Mouse (Mus musculus) liver (tissue): Measurements from ENCODE around the gene Akna.
A peak's percentile ranks its signal among the peaks of the same experiment; 100 is the strongest.

Experiments used
- DNase-seq: peaks from one replicate; pipeline ENCODE4 v3.0.0-alpha.2; 2020; ENCODE audit warnings: mixed read lengths

Akna gene

GRCm38 (mm10) chr4:63382676-63383369 lies 20.3 kb downstream of the Akna start:
- peak; percentile 36 for DNase-seq

- DNase-seq, result peak; percentile 34
Measured at GRCm38 (mm10) chr4:63377483-63377882, 25.7 kb downstream of the Akna start.

GRCm38 (mm10) chr4:63375367-63375766 lies 27.8 kb downstream of the Akna start:
- DNase-seq, result no peak

- DNase-seq, result peak; percentile 92
Measured at GRCm38 (mm10) chr4:63374331-63374730, 28.8 kb downstream of the Akna start.

DNA sequence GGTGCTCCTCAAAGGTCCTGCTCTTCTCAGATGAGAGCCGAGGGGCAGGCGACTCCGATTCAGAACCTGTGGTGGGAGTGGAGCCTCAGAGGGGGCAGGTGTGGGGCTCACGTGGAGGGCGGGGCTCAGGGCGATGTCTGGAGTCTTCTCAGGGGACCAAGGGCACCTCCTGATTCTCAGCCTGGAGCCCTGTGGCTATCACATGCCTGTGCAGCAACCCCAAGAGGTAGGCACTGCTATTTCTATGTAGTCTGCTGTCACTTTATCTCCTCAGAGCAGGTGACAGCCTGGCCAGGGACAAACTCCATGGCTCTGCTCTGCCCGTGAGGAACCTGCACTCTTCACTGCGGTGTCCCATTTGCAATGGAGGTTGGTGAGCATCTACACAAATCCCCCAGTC lies 29.8 kb downstream of the Akna start:
- DNase-seq, result peak; percentile 75

DNA sequence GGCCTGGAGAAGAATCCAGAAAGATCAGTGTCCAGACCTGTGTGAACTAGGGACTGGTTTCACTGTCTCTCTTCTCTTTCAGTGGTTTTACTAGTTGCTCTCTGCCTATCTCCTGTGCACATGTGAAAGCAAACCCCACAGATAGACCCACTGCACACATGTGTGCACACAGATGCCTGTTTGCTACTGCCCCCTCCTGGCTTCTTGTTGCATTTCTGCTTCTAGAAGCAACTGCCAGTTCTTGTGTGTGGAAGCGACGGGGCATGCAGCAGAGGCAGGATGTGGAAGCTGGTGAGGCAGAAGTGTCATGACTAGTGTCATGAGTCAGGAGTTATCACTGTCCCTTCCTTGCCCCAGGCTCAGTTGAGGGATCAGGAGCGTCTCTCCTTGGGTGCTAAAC lies 31.3 kb downstream of the Akna start:
- DNase-seq, result peak; percentile 79

DNA sequence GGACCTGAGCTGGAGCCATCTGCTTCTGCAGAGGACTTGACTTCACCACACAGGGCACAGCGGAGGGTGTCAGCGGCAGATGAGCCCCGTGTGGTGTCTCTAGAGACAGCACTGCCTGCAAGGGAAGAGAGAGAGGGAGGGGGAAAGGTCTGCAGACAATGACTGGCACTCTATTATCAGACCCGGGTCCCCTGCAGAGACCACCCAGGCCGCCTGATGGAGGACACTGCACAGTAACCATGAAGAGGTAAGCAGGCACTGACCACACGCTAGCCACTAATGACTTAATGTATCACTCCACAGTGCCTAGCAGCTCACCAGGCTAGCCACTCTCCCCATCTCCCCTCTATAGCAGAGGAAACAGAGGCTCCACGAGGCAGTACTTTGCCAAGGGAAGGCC lies 32.3 kb downstream of the Akna start:
- DNase-seq, result no peak

DNA sequence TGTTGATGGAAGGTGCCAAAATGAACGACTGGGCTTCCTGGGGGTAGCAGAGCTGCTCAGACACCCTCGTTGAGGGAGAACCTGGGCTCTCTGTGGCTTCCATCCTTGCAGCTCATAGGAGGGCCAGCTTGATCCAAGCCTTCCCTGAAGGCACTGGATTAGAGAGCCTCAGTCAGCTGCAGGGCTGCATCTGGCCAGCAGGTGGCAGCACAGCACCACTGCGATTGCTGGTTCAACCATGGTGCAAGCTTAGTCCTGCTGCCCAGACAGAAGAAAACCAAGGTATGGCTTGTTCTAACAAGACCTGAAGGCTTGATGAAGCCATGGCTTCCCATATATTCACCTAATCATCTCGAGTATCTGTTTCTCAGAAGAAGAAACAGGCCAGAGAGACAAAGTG lies 34.6 kb downstream of the Akna start:
- peak; percentile 85 for DNase-seq

GRCm38 (mm10) chr4:63362150-63362549 lies 41.0 kb downstream of the Akna start, which contains the start of gene Orm2:
Gene Orm2, plus strand, starts transcription at chr4:63362449.
- DNase-seq, result no peak

DNA sequence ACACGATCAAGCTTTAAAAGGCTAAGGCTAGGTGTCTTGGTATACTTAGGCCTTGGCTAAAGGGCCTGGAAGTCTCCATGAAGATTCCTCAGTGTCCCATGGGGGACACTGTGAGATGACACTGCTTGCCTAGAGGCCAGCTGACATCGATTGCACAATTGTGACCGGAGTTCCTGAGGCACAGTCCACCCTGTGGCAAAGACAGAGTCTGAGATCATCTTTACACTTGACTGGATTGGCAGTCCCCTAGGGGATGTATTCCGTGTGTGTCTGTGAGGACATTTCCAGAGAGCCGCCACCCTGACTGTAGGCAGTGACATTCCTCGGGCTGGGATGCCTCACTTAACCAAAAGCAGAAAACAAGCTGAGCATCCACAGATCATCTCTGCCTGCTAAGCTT lies 43.3 kb downstream of the Akna start:
- DNase-seq, result no peak

DNA sequence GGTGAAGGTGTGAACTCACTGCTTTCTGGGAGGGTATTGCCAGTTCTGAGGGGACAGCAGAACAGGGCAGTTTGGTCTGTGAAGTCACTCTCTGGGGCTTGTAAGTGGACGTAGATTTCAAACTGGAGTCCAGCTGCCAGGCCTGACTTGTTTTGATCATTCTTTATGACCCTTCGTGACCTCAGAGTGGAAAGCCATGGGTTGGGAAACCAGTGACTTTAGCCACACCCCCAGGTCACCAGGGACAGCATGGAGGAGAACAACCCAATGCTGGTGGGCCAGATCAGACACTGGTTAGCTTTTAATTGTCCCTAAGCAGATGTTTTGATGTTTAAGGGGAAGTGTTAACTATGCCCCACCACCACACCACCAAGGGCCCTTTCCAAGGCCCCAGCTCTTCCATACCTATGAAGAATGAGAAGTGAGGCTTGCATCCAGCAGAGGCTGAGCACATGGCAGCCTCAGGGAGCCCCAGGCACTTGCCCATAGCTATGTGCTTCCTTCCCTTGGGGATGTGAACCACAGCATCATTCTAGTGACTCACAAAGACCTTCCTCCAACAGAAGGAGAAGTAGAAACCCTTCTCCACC lies 46.1 kb downstream of the Akna start:
- DNase-seq, result no peak

- DNase-seq, result no peak
Measured at GRCm38 (mm10) chr4:63355877-63356665, 47.1 kb downstream of the Akna start, which contains the start of gene Orm3. Gene Orm3, plus strand, starts transcription at chr4:63356162.

- DNase-seq, result no peak
Measured at GRCm38 (mm10) chr4:63348524-63348923, 54.6 kb downstream of the Akna start.

GRCm38 (mm10) chr4:63346659-63347058 lies 56.5 kb downstream of the Akna start:
- DNase-seq, result no peak

DNA sequence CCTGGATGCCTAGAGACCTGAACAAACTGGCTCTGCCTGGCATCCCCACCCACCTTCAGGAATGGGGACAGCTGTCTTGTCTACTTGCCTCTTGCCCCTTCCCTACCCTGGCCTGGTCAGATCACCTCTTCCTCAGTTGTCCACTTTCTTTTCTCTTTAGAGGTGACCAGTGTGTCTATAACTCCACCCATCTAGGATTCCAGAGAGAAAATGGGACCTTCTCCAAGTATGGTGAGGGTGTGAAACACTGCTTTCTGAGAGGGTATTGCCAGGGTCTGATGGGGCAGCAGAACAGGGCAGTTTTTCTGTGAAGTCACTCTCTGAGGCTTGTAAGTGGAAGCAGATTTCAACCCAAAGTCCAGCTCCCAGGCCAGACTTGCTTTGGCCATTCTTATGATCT lies 57.9 kb downstream of the Akna start:
- DNase-seq, result no peak

DNA sequence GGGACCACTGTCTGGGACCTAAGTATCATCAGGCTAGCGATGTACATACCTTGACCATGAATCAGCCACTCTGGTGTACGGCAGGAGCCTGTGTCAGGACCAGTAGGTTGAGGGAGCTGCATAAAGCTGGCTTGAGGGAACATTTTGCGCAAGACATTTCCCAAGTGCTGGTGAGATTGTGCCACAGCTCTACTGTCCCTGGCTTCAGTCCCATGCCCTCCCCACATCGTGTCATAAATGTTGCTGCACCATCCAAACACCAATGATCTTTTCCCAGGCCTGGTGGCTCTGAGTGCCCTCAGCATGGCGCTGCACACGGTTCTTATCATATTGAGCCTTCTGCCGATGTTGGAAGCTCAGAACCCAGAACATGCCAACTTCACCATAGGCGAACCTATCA lies 58.9 kb downstream of the Akna start, which contains the start of gene Orm1:
TSS of gene Orm1 (plus strand) at position 266 of the 400 bp plus-strand sequence.
- DNase-seq, result no peak

DNA sequence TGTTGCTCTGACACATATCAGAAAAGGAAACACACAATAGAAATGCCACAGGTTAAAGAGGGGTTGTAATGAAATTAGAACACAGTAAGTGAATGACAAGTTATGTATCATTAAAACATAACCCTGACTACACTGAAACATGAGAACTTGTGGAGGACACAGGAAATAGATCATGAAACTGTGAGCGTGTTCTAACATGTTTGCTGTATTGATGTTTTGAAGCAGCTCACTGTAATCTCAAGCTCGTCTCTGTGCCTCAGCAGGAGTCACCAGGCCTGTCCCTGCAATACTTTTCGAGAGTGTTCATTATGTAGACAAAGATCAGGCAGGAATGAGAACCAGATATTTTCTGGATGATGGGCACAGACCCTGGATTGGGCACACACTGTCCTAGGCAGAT lies 59.5 kb downstream of the Akna start:
- no peak for DNase-seq

DNA sequence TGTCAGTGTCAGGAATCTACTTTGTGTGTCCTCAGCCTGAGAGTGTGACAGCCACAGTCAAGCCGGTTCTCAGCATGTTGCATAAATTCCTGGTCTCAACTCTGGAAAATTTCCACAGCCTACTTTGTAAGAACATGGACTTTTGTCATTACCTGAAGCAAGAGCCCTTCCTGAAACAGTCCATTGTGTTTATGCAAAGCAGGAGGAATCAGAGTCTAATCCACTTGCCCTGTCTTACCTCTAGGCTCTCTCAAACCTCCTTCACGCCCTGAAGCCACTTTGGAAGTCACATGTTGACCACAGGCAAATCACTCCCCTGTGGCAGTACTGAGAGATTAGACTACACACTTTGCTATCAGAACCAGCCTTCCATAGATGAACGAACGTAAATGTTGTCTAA lies 60.7 kb downstream of the Akna start:
- DNase-seq, result no peak

GRCm38 (mm10) chr4:63338414-63339076 lies 64.6 kb downstream of the Akna start:
- no peak for DNase-seq

DNA sequence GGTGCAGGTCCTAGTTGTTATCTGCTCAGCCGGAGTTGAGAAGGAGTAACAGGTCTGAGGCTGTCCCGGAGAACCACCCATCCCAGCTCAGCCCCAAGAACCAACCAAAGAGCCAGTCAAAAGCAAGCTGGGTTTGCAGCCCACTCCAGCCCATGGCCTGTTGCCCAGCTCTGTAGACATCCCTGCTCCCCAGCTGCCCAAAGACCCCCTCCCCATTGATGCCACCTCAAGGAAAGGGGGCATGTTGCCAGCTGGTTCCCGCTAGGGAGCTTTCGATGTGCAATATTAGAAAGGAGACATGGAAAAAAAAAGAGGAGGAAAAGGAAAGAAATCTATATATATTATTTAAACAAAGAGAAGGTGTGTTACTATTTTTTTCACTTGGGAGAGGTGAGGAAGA lies 69.8 kb downstream of the Akna start:
- DNase-seq, result no peak

- DNase-seq, result no peak
Measured at GRCm38 (mm10) chr4:63323275-63323815, 79.8 kb downstream of the Akna start.

DNA sequence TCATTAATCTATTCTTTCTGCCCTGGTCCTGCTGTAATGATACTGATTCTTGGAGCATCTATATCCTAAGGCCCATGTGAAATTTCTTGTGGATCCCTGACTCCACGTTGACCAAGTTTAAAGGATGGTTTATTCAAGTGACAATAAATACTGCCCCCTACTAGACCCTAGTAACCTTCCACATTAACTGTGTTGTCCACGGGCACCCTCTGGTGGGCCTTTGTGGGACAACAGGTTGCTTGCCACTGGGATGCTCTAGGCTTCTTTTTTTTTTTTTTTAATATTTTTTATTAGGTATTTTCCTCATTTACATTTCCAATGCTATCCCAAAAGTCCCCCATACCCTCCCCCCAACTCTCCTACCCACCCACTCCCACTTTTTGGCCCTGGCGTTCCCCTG lies 83.6 kb downstream of the Akna start:
- DNase-seq, result peak; percentile 46
